Mouse (Mus musculus) stomach, postnatal 0 days (tissue): Measurements from ENCODE around the gene Itfg2. TPM values are rescaled to one million over a fixed set of nuclear protein-coding genes. Genes with fewer than 3 reads are reported as not detected.

Experiments used
- ATAC-seq: fragments of 200-750 bp; cut with Nextera tagmentation; 2 replicates; pipeline ENCODE4 v1.8.0; 2017; ENCODE audit not compliant: low FRiP score, low TSS enrichment
- DNase-seq: peaks from one replicate; pipeline ENCODE4 v3.0.0-alpha.2; 2016; ENCODE audit warnings: low spot score
- H3K27ac ChIP-seq: fragments of 300-500 bp; sonication (generic); replicated peaks from 2 replicates; pipeline ENCODE4 v1.5.1; 2014; ENCODE audit warnings: mild to moderate bottlenecking, control low read depth
- H3K27me3 ChIP-seq: fragments of 300-500 bp; sonication (generic); 2 replicates; pipeline ENCODE4 v1.6.1; 2014; ENCODE audit warnings: low read length; ENCODE audit not compliant: control insufficient read depth, insufficient read depth
- H3K36me3 ChIP-seq: fragments of 300-500 bp; sonication (generic); 2 replicates; pipeline ENCODE4 v1.6.1; 2014; ENCODE audit warnings: low read length, mixed read lengths; ENCODE audit not compliant: control insufficient read depth, insufficient read depth
- H3K4me1 ChIP-seq: fragments of 300-500 bp; sonication (generic); replicated peaks from 2 replicates; pipeline ENCODE4 v1.6.1; 2014; ENCODE audit warnings: antibody characterized with exemption; ENCODE audit not compliant: control insufficient read depth, insufficient read depth
- H3K4me2 ChIP-seq: fragments of 300-500 bp; sonication (generic); replicated peaks from 2 replicates; pipeline ENCODE4 v1.6.1; 2014; ENCODE audit warnings: low read depth, mild to moderate bottlenecking, control low read depth, moderate library complexity
- H3K4me3 ChIP-seq: fragments of 300-500 bp; sonication (generic); 2 replicates; pipeline ENCODE4 v1.5.1; 2014; ENCODE audit warnings: low read depth, low read length, control low read depth
- H3K9ac ChIP-seq: fragments of 300-500 bp; sonication (generic); 2 replicates; pipeline ENCODE4 v1.6.1; 2014; ENCODE audit warnings: mild to moderate bottlenecking, low read length, control low read depth, mixed read lengths
- H3K9me3 ChIP-seq: fragments of 300-500 bp; sonication (generic); 2 replicates; pipeline ENCODE4 v1.6.1; 2016; ENCODE audit warnings: low read length; ENCODE audit not compliant: control insufficient read depth
- CTCF ChIP-seq: IDR thresholded peaks from 2 replicates; pipeline ENCODE4 v1.5.1; 2016; ENCODE audit warnings: antibody characterized with exemption, low read depth, mild to moderate bottlenecking, moderate library complexity
- EP300 ChIP-seq: optimal IDR thresholded peaks from 2 replicates; pipeline ENCODE3; 2016; ENCODE audit warnings: antibody characterized with exemption
- WGBS: fragments of 180-500 bp; shearing (Covaris S2); extraction: QIAGEN DNeasy Blood & Tissue Kit; methylation state at CpG from one replicate; pipeline ENCODE4 v1.1.7; 2014; 5-methylcytosine and 5-hydroxymethylcytosine counted together
- polyA plus RNA-seq: library from polyadenylated mRNA; unstranded; fragments of >200 nt; fragmentation: Nextera tagmentation; extraction: Ambion mirVana; gene quantifications from 2 replicates; pipeline ENCODE4 v1.2.1, GENCODE M21; 2015

Itfg2 gene
- polyA plus RNA-seq, 1 experiment from 2014 or later = 14.8 TPM

DNA sequence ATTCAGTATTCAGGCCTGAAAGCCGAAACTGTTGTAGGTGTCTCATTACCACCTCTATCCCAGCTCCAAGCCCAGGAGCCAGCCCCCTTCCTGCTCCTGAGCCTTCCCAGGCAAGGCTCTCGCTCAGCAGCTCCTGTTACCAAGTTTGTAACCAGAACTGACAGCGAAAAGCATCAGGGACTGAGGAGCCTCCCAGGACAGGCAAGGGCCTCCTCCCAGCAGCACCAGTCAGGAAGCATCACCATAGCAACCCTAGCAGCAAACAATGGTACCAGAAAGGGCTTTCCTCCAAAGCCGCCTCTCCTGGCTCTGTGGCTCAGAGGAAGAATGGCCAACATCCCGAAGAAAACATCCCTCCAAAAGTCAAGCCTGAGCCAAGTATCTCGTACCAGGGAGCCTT, 49.5 kb downstream of the Itfg2 start, which contains the start of the genes Tex52 and Gm44596:
Tex52 (plus strand) TSS at position 265 of the 400 bp plus-strand sequence.
Gm44596 (plus strand) TSS at position 312 of the 400 bp plus-strand sequence.
- TF ChIP-seq EP300 = no peak
- no peak for TF ChIP-seq CTCF
- ATAC-seq = no peak
- H3K27me3 ChIP-seq = no peaks in the 10 kb centered on the region
- no peak within 1 kb of the TSS for H3K9ac ChIP-seq
- peak within 1 kb of the TSS; percentile 49; the same call in 1 of the 2 replicates for H3K27ac ChIP-seq
- H3K9me3 ChIP-seq = no peaks in the 10 kb centered on the region
- peaks cover 19% of the 10 kb centered on the region for H3K36me3 ChIP-seq
- H3K4me2 ChIP-seq = no peak within 1 kb of the TSS
- H3K4me3 ChIP-seq = no peak within 1 kb of the TSS
- no peaks in the 10 kb centered on the region for H3K4me1 ChIP-seq
- WGBS = 24% methylated on average over 6 of the region's 6 CpGs
- DNase-seq = no peak

DNA sequence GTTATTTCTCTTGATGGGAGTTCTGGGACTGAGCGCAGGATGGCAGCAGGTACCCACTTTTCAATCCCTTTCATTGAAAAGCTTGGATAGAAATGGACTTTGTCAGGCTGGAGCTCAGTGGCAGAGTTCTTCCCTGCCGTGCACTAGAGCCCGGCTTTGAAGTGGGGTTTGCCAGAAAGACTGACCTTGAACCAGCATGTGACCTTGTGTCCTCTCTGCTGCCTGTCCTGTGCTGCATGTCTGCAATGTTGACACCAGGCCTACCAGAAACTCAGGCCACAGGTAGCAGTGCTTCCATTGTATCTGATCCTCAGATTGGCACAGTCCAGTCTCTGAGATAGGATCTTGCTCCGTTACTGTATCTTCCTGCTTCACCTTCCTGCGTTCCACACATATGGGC, 54.7 kb downstream of the Itfg2 start:
- no peak overlapping the region for H3K9ac ChIP-seq
- H3K27me3 ChIP-seq = no peaks in the 10 kb centered on the region
- TF ChIP-seq EP300 (no peak), CTCF (no peak)
- WGBS = 92% methylated on average over 5 of the region's 5 CpGs
- H3K4me3 ChIP-seq = no peak overlapping the region
- DNase-seq (no peak), ATAC-seq (no peak)
- H3K4me1 ChIP-seq = no peaks in the 10 kb centered on the region
- peaks cover 23% of the 10 kb centered on the region for H3K36me3 ChIP-seq
- H3K9me3 ChIP-seq = no peaks in the 10 kb centered on the region
- no peak overlapping the region for H3K4me2 ChIP-seq
- H3K27ac ChIP-seq = no peak overlapping the region

- Histone ChIP-seq H3K27me3 (no peaks in the 10 kb centered on the region), H3K27ac (no peak overlapping the region), H3K9ac (no peak overlapping the region), H3K4me2 (no peak overlapping the region), H3K4me3 (no peak overlapping the region), H3K36me3 (peaks cover 9% of the 10 kb centered on the region; the same call in 1 of the 2 replicates), H3K9me3 (no peaks in the 10 kb centered on the region), H3K4me1 (no peaks in the 10 kb centered on the region; the same call in 1 of the 2 replicates)
- DNase-seq = no peak
- TF ChIP-seq CTCF (no peak), EP300 (no peak)
- WGBS = 94% methylated on average over 5 of the region's 5 CpGs
- ATAC-seq = no peak
Measured at GRCm38 (mm10) chr6:128366466-128366865, 58.3 kb downstream of the Itfg2 start.

DNA sequence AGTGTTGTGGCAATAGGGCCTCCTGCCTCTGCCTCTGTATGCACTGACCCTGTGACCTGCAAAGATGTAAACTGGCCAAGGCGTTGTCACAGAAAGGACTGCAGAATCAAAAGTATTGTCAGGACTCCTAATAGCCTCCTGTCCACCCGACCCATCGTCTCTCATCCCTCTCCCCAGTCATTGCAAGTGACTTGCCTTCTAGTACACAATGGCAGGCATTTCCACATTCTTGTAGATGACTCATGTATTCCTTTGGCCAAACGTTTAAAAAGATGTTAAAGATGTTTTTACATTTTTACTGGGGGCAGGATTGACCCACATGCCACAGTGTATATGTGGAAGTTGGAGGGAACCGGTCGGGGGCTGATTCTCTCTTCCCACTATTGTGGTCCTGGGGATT, 60.0 kb downstream of the Itfg2 start:
- H3K9ac ChIP-seq = no peak overlapping the region
- no peak overlapping the region for H3K4me3 ChIP-seq
- 49% methylated on average over 6 of the region's 6 CpGs for WGBS
- peaks cover 2% of the 10 kb centered on the region; the same call in 1 of the 2 replicates for H3K4me1 ChIP-seq
- TF ChIP-seq EP300 = no peak
- no peak for TF ChIP-seq CTCF
- H3K36me3 ChIP-seq = peaks cover 4% of the 10 kb centered on the region; the same call in 1 of the 2 replicates
- no peak for ATAC-seq
- no peak overlapping the region for H3K4me2 ChIP-seq
- H3K27ac ChIP-seq = no peak overlapping the region
- no peaks in the 10 kb centered on the region for H3K27me3 ChIP-seq
- H3K9me3 ChIP-seq = no peaks in the 10 kb centered on the region
- DNase-seq = no peak

GRCm38 (mm10) chr6:128363007-128363825, 61.5 kb downstream of the Itfg2 start:
- no peak for TF ChIP-seq EP300
- peak overlapping the region; percentile 89 for H3K4me3 ChIP-seq
- ATAC-seq = no peak; the same call in 1 of the 2 replicates
- H3K4me2 ChIP-seq = peak overlapping the region; percentile 87
- peak overlapping the region; percentile 97 for H3K27ac ChIP-seq
- peaks cover 2% of the 10 kb centered on the region; the same call in 1 of the 2 replicates for H3K4me1 ChIP-seq
- peaks cover 2% of the 10 kb centered on the region for H3K36me3 ChIP-seq
- WGBS = under 1% methylated on average over 30 of the region's 46 CpGs
- no peaks in the 10 kb centered on the region for H3K27me3 ChIP-seq
- peak overlapping the region; percentile 91 for H3K9ac ChIP-seq
- no peak for DNase-seq
- no peaks in the 10 kb centered on the region for H3K9me3 ChIP-seq
